ENCODE assay signal across 10 mouse cellular contexts in the genomic region with DNA sequence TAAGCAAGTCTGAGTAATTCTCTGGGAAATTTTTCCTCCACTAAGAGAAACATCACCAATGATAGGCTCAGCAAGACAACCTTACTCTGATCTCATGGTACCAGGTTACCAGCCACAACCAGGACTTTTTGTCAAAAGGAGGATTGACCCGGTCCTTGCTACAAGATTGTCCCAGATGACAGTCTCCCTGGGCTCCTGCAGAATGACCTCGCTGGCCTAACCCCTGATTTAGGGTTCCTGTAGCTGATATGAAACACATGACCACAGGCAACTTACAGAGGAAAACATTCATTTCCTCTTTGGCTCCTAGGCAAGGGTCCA.
A peak's percentile ranks its signal among the peaks of the same experiment; 100 is the strongest.
DNase-seq lines count a peak whose midpoint lies in the region; ATAC-seq and TF ChIP-seq lines count a peak whose summit lies in the region.
"Had no signal": no experiment of that assay in that cellular context is flagged by ENCODE, and none has a peak within 500 bp of the region (broad histone marks: within the 10 kb centered on the region; RNA-seq: fewer than 3 reads in every experiment).

No protein-coding gene starts in this region.

- WGBS in lung, adult 2 months: 33% methylated on average over 2 of the region's 2 CpGs
- WGBS in liver, embryonic 11.5 days: 48% methylated on average over 2 of the region's 2 CpGs
- 67% methylated on average over 2 of the region's 2 CpGs for WGBS in stomach, embryonic 16.5 days

- no peak for ATAC-seq in liver, embryonic 11.5 days (replicated peaks; ENCODE audit: low FRiP score)
- no peak for ATAC-seq in stomach, embryonic 16.5 days (ENCODE audit: insufficient read depth, low FRiP score)

- no peak for DNase-seq in gastrocnemius, adult 2 months
- DNase-seq in gastrocnemius, postnatal 25 days: no peak
- peak; percentile 56 for DNase-seq in lung, postnatal 25 days (ENCODE audit: low spot score)
- DNase-seq in lung, adult 2 months: no peak
- no peak for DNase-seq in liver, embryonic 11.5 days (ENCODE audit: low spot score)
- no peak for DNase-seq in thymus, postnatal 36 days
- DNase-seq in embryo, embryonic 10.5 days (ENCODE audit: low spot score): no peak
- DNase-seq: spleen, adult 18-20 months had no signal

- peak overlapping the region; percentile 76 for H3K27ac ChIP-seq in gastrocnemius, adult 2 months
- peak overlapping the region; percentile 59; the same call in 1 of the 2 replicates for H3K27ac ChIP-seq in liver, embryonic 11.5 days (ENCODE audit: low read depth, low read length)
- peak overlapping the region; percentile 77; the same call in 1 of the 2 replicates for H3K27ac ChIP-seq in stomach, embryonic 16.5 days (ENCODE audit: low read length)
- H3K27ac ChIP-seq: midbrain, embryonic 12.5 days had no signal

- no peaks in the 10 kb centered on the region for H3K36me3 ChIP-seq in liver, embryonic 11.5 days (ENCODE audit: control insufficient read depth, insufficient read depth, low read length)
- no peaks in the 10 kb centered on the region for H3K36me3 ChIP-seq in stomach, embryonic 16.5 days (ENCODE audit: control insufficient read depth, insufficient read depth, low read length)

- TF ChIP-seq CTCF in gastrocnemius, adult 2 months (IDR thresholded peaks at IDR 0.05): no peak
- no peak for TF ChIP-seq CTCF in lung, adult 2 months (IDR thresholded peaks at IDR 0.05; ENCODE audit: insufficient read depth, low read length)

- H3K4me3 ChIP-seq in gastrocnemius, adult 2 months: no peak overlapping the region
- no peak overlapping the region for H3K4me3 ChIP-seq in lung, adult 2 months (replicated peaks; ENCODE audit: extremely low read depth, low read depth, low read length)
- no peak overlapping the region for H3K4me3 ChIP-seq in liver, embryonic 11.5 days (ENCODE audit: low read depth, low read length)
- H3K4me3 ChIP-seq in stomach, embryonic 16.5 days (replicated peaks; ENCODE audit: low read length): no peak overlapping the region
- H3K4me3 ChIP-seq: midbrain, embryonic 12.5 days had no signal

- H3K4me1 ChIP-seq in lung, adult 2 months (ENCODE audit: control insufficient read depth, insufficient read depth, low read length): peaks cover 20% of the 10 kb centered on the region
- H3K4me1 ChIP-seq in liver, embryonic 11.5 days (replicated peaks; ENCODE audit: control insufficient read depth, insufficient read depth, low read length): peaks cover 10% of the 10 kb centered on the region; the same call in 1 of the 2 replicates
- 0 out of 2 replicates have a peak, but pooled peaks cover 8% of the 10 kb centered on the region for H3K4me1 ChIP-seq in stomach, embryonic 16.5 days (ENCODE audit: control insufficient read depth, insufficient read depth, low read length)
- H3K4me1 ChIP-seq: midbrain, embryonic 12.5 days had no signal

- no peak overlapping the region for H3K9ac ChIP-seq in liver, embryonic 11.5 days (ENCODE audit: low read depth, low read length)
- no peak overlapping the region for H3K9ac ChIP-seq in stomach, embryonic 16.5 days (ENCODE audit: low read length)
- H3K9ac ChIP-seq: midbrain, embryonic 12.5 days had no signal

- intact Hi-C loops in gastrocnemius, adult 2 months (cut with DNase I): no loop called here

- H3K27me3 ChIP-seq in liver, embryonic 11.5 days (replicated peaks; ENCODE audit: control insufficient read depth, insufficient read depth, low read length): no peaks in the 10 kb centered on the region
- H3K27me3 ChIP-seq in stomach, embryonic 16.5 days (ENCODE audit: control insufficient read depth, insufficient read depth, low read length): no peaks in the 10 kb centered on the region
- H3K27me3 ChIP-seq: midbrain, embryonic 12.5 days had no signal

- no peaks in the 10 kb centered on the region for H3K9me3 ChIP-seq in liver, embryonic 11.5 days (ENCODE audit: control insufficient read depth, low read length)
- H3K9me3 ChIP-seq in stomach, embryonic 16.5 days (replicated peaks; ENCODE audit: control insufficient read depth, low read length): no peaks in the 10 kb centered on the region
- H3K9me3 ChIP-seq: midbrain, embryonic 12.5 days had no signal

- no peak overlapping the region; the same call in 1 of the 2 replicates for H3K4me2 ChIP-seq in liver, embryonic 11.5 days
- H3K4me2 ChIP-seq in stomach, embryonic 16.5 days (ENCODE audit: low read depth, low read length): no peak overlapping the region
- H3K4me2 ChIP-seq: midbrain, embryonic 12.5 days had no signal

- TF ChIP-seq POLR2A in lung, adult 2 months (IDR thresholded peaks at IDR 0.05; ENCODE audit: borderline replicate concordance, extremely low read depth, low read depth, low read length): no peak
